Mouse (Mus musculus) liver, postnatal 0 days (tissue): Measurements from ENCODE around the gene Kcnk13.

Experiments
- CTCF ChIP-seq: sonication (generic); IDR thresholded peaks from 2 replicates; pipeline ENCODE4 v1.5.1; 2016; ENCODE audit warnings: antibody characterized with exemption, low read depth
- EP300 ChIP-seq: IDR thresholded peaks from 2 replicates; pipeline ENCODE4 v1.6.1; 2016; ENCODE audit warnings: antibody characterized with exemption, low read depth, mild to moderate bottlenecking

DNA sequence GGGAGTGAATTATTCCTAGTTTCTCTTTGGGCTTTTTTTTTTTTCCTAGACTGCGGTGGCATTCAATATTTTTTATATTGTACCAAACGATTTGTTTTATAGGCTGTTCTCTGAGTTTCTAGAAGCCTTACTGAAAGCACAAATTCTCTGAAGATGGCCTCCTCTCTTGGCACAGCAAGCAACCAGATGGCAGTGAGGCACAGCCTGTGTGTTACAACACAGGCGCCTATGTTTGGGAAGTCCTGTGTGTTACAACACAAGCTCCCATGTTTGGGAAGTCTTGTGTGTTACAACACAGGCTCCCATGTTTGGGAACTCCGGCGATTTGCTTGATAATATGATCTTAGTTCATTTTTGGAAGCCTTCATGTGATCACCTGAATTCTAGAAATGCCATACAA, 31.7 kb downstream of the Kcnk13 start:
- TF ChIP-seq CTCF (no peak), EP300 (no peak)
